Mouse (Mus musculus) bone marrow macrophage, adult 2 months (primary cell): ENCODE results near the gene Fis1. TPM values are rescaled to one million over a fixed set of nuclear protein-coding genes. Genes with fewer than 3 reads are reported as not detected.
A peak's percentile ranks its signal among the peaks of the same experiment; 100 is the strongest.

ENCODE experiments used
- H3K27ac ChIP-seq: 2 replicates; pipeline ENCODE4 v1.5.1; 2012; ENCODE audit warnings: low read depth, low read length; ENCODE audit not compliant: insufficient read depth
- H3K4me1 ChIP-seq: 2 replicates; pipeline ENCODE4 v1.6.1; 2012; ENCODE audit warnings: low read length; ENCODE audit not compliant: control insufficient read depth, insufficient read depth
- H3K4me3 ChIP-seq: 2 replicates; pipeline ENCODE4 v1.5.1; 2012; ENCODE audit warnings: mild to moderate bottlenecking, low read length, moderate library complexity; ENCODE audit not compliant: insufficient read depth
- CTCF ChIP-seq: IDR thresholded peaks from 2 replicates; pipeline ENCODE4 v1.5.1; 2012; ENCODE audit warnings: low read depth, mild to moderate bottlenecking, low read length, moderate library complexity
- POLR2A ChIP-seq: IDR thresholded peaks from 2 replicates; pipeline ENCODE4 v1.6.1; 2012; ENCODE audit warnings: mild to moderate bottlenecking, low read depth, low read length, borderline replicate concordance
- polyA plus RNA-seq: library from polyadenylated mRNA; stranded (reverse); fragments of >200 nt; gene quantifications from 2 replicates; pipeline ENCODE4 v1.2.4, GENCODE M21; 2012; ENCODE audit not compliant: missing spikeins, insufficient read depth, insufficient read length

The Fis1 gene
- polyA plus RNA-seq, 1 experiment = 149 TPM

DNA sequence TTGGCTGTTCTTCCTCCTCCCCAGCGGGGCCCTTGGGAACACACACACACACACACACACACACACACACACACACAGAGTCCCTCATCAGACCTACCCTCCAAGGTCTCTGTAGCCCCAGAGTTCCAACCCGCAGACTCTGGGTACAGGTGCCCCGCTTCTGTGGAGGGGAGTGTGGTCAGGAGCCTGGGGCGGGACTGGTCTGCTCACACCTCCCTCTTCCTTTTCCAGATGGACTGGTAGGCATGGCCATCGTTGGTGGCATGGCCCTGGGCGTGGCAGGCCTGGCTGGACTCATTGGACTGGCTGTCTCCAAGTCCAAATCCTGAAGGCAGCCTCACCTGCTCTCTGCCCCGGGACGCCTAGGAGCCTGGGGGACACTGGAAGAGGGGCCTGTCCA, 12.6 kb downstream of the Fis1 start:
- H3K4me1 ChIP-seq = peaks cover 8% of the 10 kb centered on the region; the same call in 1 of the 2 replicates
- H3K27ac ChIP-seq = no peak overlapping the region
- H3K4me3 ChIP-seq = no peak overlapping the region
- no peak for TF ChIP-seq POLR2A

DNA sequence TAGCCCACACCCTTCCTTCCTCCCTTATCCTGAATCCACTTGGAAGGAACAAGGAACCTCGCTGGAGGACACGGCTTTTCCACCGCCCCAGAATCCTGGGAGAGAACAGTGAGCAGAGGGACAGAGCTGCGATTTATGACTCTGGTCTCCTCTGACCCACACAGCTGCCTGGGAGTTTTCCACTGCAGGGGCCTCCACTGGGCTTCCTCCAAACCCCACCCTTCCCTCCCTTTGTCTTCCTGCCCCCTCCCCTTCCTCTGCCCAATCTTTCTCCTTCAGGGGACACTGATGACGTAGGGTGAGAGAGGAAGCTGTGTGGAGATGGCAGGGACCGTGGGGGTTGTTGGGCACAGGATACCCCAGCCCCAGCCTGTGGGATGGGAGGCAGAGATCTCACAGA, 13.3 kb downstream of the Fis1 start, which contains the start of gene Cldn15:
Gene Cldn15 (plus strand): TSS at position 286 of the 400 bp plus-strand sequence.
- H3K4me1 ChIP-seq = peaks cover 7% of the 10 kb centered on the region; the same call in 1 of the 2 replicates
- TF ChIP-seq CTCF (no peak), POLR2A (no peak)
- H3K27ac ChIP-seq = no peak within 1 kb of the TSS
- no peak within 1 kb of the TSS for H3K4me3 ChIP-seq

DNA sequence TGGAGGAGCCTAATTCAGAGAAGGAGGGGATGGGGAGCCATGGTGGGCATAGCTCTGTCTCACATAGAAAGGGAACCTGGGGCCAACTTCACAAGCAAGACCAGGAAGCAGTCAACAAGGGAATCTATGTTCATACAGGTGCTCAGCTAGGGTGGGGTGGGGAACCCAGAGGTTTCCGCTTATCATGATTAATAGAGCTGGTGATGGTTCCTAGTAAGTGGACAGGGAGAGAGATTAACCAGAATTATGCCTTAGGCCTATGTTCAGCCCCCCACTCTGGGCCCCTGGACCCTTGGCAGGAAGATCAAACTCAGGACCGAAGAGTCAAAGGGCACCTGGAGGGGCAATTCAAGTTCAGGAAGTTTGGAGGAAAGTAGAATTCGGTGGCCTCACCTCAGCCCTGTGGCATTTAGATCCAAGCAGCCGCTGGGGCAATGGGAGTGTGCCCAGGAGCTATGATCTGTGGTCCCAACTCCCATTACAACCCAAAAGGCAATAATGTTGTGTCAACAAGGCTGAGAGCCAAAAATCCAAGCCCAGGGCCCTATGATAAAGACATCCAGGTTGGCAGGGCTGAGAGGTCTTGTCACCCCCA, 13.9 kb downstream of the Fis1 start:
- H3K4me1 ChIP-seq = peaks cover 3% of the 10 kb centered on the region; the same call in 1 of the 2 replicates
- no peak overlapping the region for H3K4me3 ChIP-seq
- TF ChIP-seq POLR2A (no peak), CTCF (no peak)
- H3K27ac ChIP-seq = no peak overlapping the region

DNA sequence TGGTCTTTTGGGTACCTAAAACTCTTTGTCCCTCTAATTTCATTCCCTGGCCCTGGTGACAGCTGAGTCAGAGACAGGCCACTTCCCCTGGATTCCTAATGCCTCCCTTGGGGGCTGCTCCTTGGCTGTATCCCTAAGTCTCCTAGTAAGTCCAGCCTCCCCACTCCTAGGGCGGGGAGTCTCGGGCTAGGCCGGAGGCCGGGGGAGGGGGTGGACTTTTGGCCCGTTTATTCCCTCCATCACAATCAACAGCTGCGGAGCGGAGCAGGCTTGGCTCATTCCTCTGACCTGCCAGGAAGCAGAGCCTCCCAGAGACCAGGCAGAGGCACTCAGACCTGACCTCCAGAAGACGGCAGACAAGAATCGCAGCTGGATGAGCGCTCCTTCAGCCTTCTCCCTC, 14.5 kb downstream of the Fis1 start:
- H3K4me1 ChIP-seq = peaks cover 3% of the 10 kb centered on the region; the same call in 1 of the 2 replicates

DNA sequence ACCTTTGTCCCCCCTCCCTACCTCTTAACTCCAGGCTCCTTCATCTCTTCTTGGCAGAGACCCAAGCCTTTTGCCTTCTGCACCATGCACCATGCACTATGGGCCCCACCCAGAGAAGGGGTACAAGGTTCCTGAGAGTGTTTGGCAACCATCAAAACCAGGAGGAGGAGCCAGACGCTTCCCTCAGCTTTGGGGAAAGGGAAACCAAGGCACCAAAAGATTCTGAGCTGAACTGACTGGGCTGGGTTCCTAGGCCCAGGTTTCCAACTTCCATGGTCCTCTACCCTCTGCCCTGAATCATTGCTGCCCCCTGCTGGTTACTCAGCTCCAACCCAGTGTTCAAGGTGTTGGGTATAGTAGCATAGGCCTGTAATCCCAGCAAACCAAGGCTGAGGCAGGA, 17.6 kb downstream of the Fis1 start:
- Histone ChIP-seq H3K4me3 (no peak overlapping the region), H3K4me1 (no peaks in the 10 kb centered on the region), H3K27ac (no peak overlapping the region)
- TF ChIP-seq POLR2A = no peak
- peak; percentile 74 for TF ChIP-seq CTCF

More for the DNA sequence above, 14.5 kb downstream of the Fis1 start:
- TF ChIP-seq CTCF (no peak), POLR2A (no peak)
- Histone ChIP-seq H3K27ac (no peak overlapping the region), H3K4me3 (no peak overlapping the region)

DNA sequence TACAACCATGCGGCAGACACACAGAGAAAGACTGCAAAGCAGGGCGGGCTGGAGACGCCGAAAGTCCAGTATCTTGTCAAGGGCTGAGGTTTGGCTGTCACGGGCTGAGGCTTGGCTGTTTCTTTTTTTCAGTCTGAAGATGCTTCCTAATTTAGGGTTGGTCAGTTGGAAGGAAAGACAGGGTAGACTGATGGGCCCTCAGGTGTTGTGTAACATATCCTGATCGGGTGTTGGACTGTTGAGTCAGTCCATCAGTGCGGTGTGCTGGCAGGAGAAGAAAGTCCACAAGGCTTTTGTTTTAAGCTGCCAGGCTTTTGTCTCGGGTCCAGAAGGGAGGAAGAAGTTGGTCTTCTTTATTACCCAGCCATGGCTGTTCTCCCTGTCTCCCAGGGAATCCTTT, 20.6 kb downstream of the Fis1 start:
- peaks cover 4% of the 10 kb centered on the region for H3K4me1 ChIP-seq
- H3K27ac ChIP-seq = no peak overlapping the region
- TF ChIP-seq POLR2A (no peak), CTCF (no peak)
- no peak overlapping the region for H3K4me3 ChIP-seq

DNA sequence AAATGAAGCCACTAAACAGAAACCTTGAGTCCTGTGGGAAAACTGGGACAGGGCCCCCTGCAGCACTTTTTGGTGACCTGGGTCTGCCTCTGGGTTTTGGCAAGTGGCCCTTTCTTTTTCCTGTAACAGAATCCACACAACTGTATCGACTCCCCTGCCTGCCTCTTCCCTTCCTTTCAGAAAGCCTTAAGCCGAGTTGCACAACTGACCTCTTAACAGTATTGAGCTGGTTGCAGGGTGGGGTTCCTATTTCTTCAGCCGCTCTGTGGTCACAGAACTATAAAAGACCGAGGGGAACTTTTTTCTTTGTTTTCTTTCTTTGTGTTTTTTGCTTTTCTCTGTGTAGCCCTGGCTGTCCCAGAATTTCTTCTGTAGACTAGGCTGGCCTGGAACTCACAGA, 24.7 kb downstream of the Fis1 start:
- TF ChIP-seq POLR2A = no peak
- TF ChIP-seq CTCF = no peak
- no peak overlapping the region for H3K4me3 ChIP-seq
- peak overlapping the region; percentile 5; the same call in 1 of the 2 replicates for H3K27ac ChIP-seq
- H3K4me1 ChIP-seq = peaks cover 11% of the 10 kb centered on the region

DNA sequence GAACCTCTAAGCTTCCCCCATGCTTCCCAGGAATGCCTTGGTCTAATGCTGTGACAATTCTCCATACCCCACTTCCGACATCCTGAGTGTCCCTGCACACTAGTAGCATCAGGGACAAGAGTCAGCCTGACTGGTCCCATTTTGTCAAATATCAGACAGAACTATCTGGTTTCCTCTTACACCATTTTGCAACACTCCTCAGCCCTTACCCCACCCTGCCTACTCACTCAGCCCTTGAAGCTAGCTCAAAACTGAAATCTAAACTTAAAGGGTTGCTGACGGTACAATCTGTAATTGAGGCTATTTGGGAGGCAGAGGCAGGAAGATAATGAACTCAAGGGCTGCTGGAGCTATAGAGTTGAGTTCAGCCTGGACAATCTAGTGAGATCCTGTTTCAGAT, 26.7 kb downstream of the Fis1 start:
- Histone ChIP-seq H3K4me3 (no peak overlapping the region), H3K4me1 (peaks cover 11% of the 10 kb centered on the region), H3K27ac (no peak overlapping the region)
- no peak for TF ChIP-seq POLR2A
- TF ChIP-seq CTCF = no peak

DNA sequence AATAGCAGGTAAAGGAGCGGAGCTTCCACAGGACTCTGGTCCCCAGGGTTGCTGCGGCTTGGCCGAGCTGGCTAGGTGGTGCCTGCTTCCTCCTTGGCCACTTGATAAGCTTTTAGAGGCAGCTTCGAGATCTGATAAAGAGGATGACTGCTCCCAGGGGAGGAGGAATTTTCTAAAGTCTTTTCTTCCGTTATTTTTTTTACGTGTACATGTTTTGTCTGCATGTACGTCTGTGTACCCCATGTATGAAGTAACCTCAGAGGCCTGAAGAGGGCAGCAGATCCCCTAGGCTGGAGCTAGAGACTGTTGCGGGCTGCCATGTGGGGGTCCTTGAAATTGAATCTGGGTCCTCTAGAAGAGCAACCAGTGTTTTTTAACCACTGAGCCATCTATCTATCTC, 27.9 kb downstream of the Fis1 start:
- no peak overlapping the region for H3K27ac ChIP-seq
- peaks cover 13% of the 10 kb centered on the region for H3K4me1 ChIP-seq
- H3K4me3 ChIP-seq = no peak overlapping the region
- TF ChIP-seq POLR2A (no peak), CTCF (peak; percentile 34; the same call in 1 of the 2 replicates)

DNA sequence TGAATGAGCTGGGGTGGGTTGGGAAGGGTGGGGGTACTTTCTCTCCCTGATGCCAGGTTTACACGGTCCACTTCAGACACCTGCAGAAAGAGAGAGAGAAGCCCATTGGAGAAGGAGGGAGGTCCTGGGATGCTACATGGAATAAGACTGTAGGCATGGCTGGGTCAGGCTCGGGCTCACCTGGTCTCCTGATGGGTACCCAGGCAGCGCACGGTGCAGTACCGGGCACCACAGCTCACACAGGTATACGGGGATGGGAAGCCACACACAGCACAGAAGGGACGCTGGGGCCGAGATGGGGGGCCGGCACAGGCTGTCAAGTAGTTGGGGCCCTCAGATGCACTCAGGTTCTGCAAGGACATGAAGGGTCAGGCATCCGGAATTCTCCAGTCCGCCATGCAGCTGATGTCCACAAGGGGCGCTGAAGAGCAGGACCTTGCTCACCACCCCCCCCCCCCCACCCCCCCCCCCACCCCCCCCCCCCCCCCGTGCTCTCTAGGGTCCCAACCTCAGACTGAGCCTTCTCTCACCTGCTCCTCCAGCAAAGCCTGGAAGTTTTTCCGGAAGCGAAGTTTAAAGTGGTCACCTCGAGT, 29.4 kb downstream of the Fis1 start:
- TF ChIP-seq POLR2A (no peak), CTCF (no peak)
- H3K4me1 ChIP-seq = peaks cover 15% of the 10 kb centered on the region
- no peak overlapping the region for H3K4me3 ChIP-seq
- H3K27ac ChIP-seq = no peak overlapping the region

DNA sequence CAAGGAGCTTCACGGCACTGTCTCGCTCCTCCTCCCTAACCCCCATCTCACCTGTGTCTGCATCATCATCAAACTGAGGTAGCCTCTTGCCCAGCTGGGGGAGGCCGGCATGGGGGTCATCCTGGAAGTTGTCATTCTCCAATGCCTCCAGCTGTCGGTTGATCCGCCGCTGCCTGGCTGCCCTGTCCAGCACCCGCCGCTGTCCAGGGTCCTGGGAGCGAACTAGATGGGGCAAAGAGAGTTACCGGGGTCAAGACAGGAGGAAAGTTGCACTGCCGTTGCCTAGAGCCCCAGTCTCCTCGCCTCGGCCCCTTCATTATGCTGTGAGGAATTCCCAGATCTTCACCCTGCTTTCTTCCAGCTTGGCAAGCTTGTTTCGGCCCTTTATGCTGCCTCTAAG, 31.8 kb downstream of the Fis1 start:
- no peak overlapping the region for H3K27ac ChIP-seq
- peaks cover 14% of the 10 kb centered on the region for H3K4me1 ChIP-seq
- no peak overlapping the region for H3K4me3 ChIP-seq
- TF ChIP-seq CTCF (no peak), POLR2A (no peak)
